Mouse (Mus musculus): Measurements from ENCODE around the gene Chrna3. TPM values are rescaled to one million over a fixed set of nuclear protein-coding genes. Genes with fewer than 3 reads are reported as not detected.

Gene Chrna3
- polyA plus RNA-seq, 1 experiment from 2014 or later = 11.6 TPM

- H3K9ac ChIP-seq (ENCODE audit: low read length) = no peak overlapping the region
- peak; percentile 53 for DNase-seq (ENCODE audit: low spot score, missing footprints)
- 85% methylated on average over 3 of the region's 3 CpGs for WGBS
- no peak overlapping the region for H3K4me2 ChIP-seq
- H3K27me3 ChIP-seq (ENCODE audit: control insufficient read depth, insufficient read depth, low read length) = no peaks in the 10 kb centered on the region
- no peak overlapping the region for H3K4me3 ChIP-seq (ENCODE audit: low read depth, low read length)
- no peaks in the 10 kb centered on the region for H3K4me1 ChIP-seq (ENCODE audit: control insufficient read depth, insufficient read depth, low read length)
- no peak overlapping the region for H3K27ac ChIP-seq (ENCODE audit: low read depth, low read length)
- H3K36me3 ChIP-seq (ENCODE audit: control insufficient read depth, insufficient read depth, low read length) = no peaks in the 10 kb centered on the region
- H3K9me3 ChIP-seq (ENCODE audit: control insufficient read depth, low read length) = no peaks in the 10 kb centered on the region
- no peak for ATAC-seq (ENCODE audit: low FRiP score)
Observed at GRCm38 (mm10) chr9:55016926-55017325, 9.4 kb downstream of the Chrna3 start.

- no peak overlapping the region for H3K9ac ChIP-seq (ENCODE audit: low read length)
- no peak overlapping the region for H3K4me3 ChIP-seq (ENCODE audit: low read depth, low read length)
- ATAC-seq (ENCODE audit: low FRiP score) (no peak), DNase-seq (ENCODE audit: low spot score, missing footprints) (peak; percentile 68)
- H3K27me3 ChIP-seq (ENCODE audit: control insufficient read depth, insufficient read depth, low read length) = no peaks in the 10 kb centered on the region
- H3K9me3 ChIP-seq (ENCODE audit: control insufficient read depth, low read length) = no peaks in the 10 kb centered on the region
- no peak overlapping the region for H3K4me2 ChIP-seq
- WGBS = 52% methylated on average over 6 of the region's 6 CpGs
- H3K4me1 ChIP-seq (ENCODE audit: control insufficient read depth, insufficient read depth, low read length) = no peaks in the 10 kb centered on the region
- no peak overlapping the region for H3K27ac ChIP-seq (ENCODE audit: low read depth, low read length)
- H3K36me3 ChIP-seq (ENCODE audit: control insufficient read depth, insufficient read depth, low read length) = no peaks in the 10 kb centered on the region
Observed at GRCm38 (mm10) chr9:55010588-55011350, 15.6 kb downstream of the Chrna3 start.

- Histone ChIP-seq H3K9me3 (ENCODE audit: control insufficient read depth, low read length) (no peaks in the 10 kb centered on the region), H3K36me3 (ENCODE audit: control insufficient read depth, insufficient read depth, low read length) (no peaks in the 10 kb centered on the region), H3K4me3 (ENCODE audit: low read depth, low read length) (no peak overlapping the region), H3K27ac (ENCODE audit: low read depth, low read length) (no peak overlapping the region), H3K9ac (ENCODE audit: low read length) (no peak overlapping the region), H3K4me1 (ENCODE audit: control insufficient read depth, insufficient read depth, low read length) (no peaks in the 10 kb centered on the region), H3K27me3 (ENCODE audit: control insufficient read depth, insufficient read depth, low read length) (no peaks in the 10 kb centered on the region), H3K4me2 (no peak overlapping the region)
- DNase-seq (ENCODE audit: low spot score, missing footprints) (no peak), ATAC-seq (ENCODE audit: low FRiP score) (no peak)
- 81% methylated on average over 2 of the region's 2 CpGs for WGBS
Observed at GRCm38 (mm10) chr9:55009692-55010091, 16.7 kb downstream of the Chrna3 start.

GRCm38 (mm10) chr9:55003609-55004008 lies 22.8 kb downstream of the Chrna3 start:
- no peak for DNase-seq (ENCODE audit: low spot score, missing footprints)
- H3K9ac ChIP-seq (ENCODE audit: low read length) = no peak overlapping the region
- WGBS = 78% methylated on average over 4 of the region's 4 CpGs

GRCm38 (mm10) chr9:54995645-54996044 lies 30.7 kb downstream of the Chrna3 start:
- Histone ChIP-seq H3K9ac (ENCODE audit: low read length) (no peak overlapping the region), H3K27me3 (ENCODE audit: control insufficient read depth, insufficient read depth, low read length) (no peaks in the 10 kb centered on the region), H3K4me1 (ENCODE audit: control insufficient read depth, insufficient read depth, low read length) (no peaks in the 10 kb centered on the region), H3K36me3 (ENCODE audit: control insufficient read depth, insufficient read depth, low read length) (no peaks in the 10 kb centered on the region), H3K4me2 (no peak overlapping the region), H3K27ac (ENCODE audit: low read depth, low read length) (no peak overlapping the region), H3K4me3 (ENCODE audit: low read depth, low read length) (no peak overlapping the region), H3K9me3 (ENCODE audit: control insufficient read depth, low read length) (no peaks in the 10 kb centered on the region)
- ATAC-seq (ENCODE audit: low FRiP score) (no peak), DNase-seq (ENCODE audit: low spot score, missing footprints) (peak; percentile 17)
- 86% methylated on average over 3 of the region's 3 CpGs for WGBS

More at GRCm38 (mm10) chr9:55003609-55004008, 22.8 kb downstream of the Chrna3 start:
- Histone ChIP-seq H3K27ac (ENCODE audit: low read depth, low read length) (no peak overlapping the region), H3K9me3 (ENCODE audit: control insufficient read depth, low read length) (no peaks in the 10 kb centered on the region), H3K4me2 (no peak overlapping the region), H3K4me3 (ENCODE audit: low read depth, low read length) (no peak overlapping the region), H3K27me3 (ENCODE audit: control insufficient read depth, insufficient read depth, low read length) (no peaks in the 10 kb centered on the region), H3K36me3 (ENCODE audit: control insufficient read depth, insufficient read depth, low read length) (no peaks in the 10 kb centered on the region), H3K4me1 (ENCODE audit: control insufficient read depth, insufficient read depth, low read length) (no peaks in the 10 kb centered on the region)
- ATAC-seq (ENCODE audit: low FRiP score) = no peak

GRCm38 (mm10) chr9:54994381-54994780 lies 32.0 kb downstream of the Chrna3 start:
- no peaks in the 10 kb centered on the region for H3K4me1 ChIP-seq (ENCODE audit: control insufficient read depth, insufficient read depth, low read length)
- H3K4me3 ChIP-seq (ENCODE audit: low read depth, low read length) = no peak overlapping the region
- H3K4me2 ChIP-seq = no peak overlapping the region
- no peaks in the 10 kb centered on the region for H3K36me3 ChIP-seq (ENCODE audit: control insufficient read depth, insufficient read depth, low read length)
- DNase-seq (ENCODE audit: low spot score, missing footprints) (no peak), ATAC-seq (ENCODE audit: low FRiP score) (no peak)
- no peak overlapping the region for H3K9ac ChIP-seq (ENCODE audit: low read length)
- no peaks in the 10 kb centered on the region for H3K27me3 ChIP-seq (ENCODE audit: control insufficient read depth, insufficient read depth, low read length)
- no peak overlapping the region for H3K27ac ChIP-seq (ENCODE audit: low read depth, low read length)
- WGBS = 36% methylated on average over 3 of the region's 3 CpGs
- H3K9me3 ChIP-seq (ENCODE audit: control insufficient read depth, low read length) = no peaks in the 10 kb centered on the region

GRCm38 (mm10) chr9:54990362-54990761 lies 36.0 kb downstream of the Chrna3 start:
- DNase-seq (ENCODE audit: low spot score, missing footprints) = no peak
- no peak overlapping the region for H3K4me2 ChIP-seq
- no peaks in the 10 kb centered on the region for H3K36me3 ChIP-seq (ENCODE audit: control insufficient read depth, insufficient read depth, low read length)
- H3K9ac ChIP-seq (ENCODE audit: low read length) = no peak overlapping the region
- H3K9me3 ChIP-seq (ENCODE audit: control insufficient read depth, low read length) = no peaks in the 10 kb centered on the region
- H3K27ac ChIP-seq (ENCODE audit: low read depth, low read length) = no peak overlapping the region
- 85% methylated on average over 3 of the region's 3 CpGs for WGBS
- H3K27me3 ChIP-seq (ENCODE audit: control insufficient read depth, insufficient read depth, low read length) = no peaks in the 10 kb centered on the region
- H3K4me3 ChIP-seq (ENCODE audit: low read depth, low read length) = no peak overlapping the region
- ATAC-seq (ENCODE audit: low FRiP score) = no peak
- H3K4me1 ChIP-seq (ENCODE audit: control insufficient read depth, insufficient read depth, low read length) = no peaks in the 10 kb centered on the region

GRCm38 (mm10) chr9:54982401-54982800 lies 44.0 kb downstream of the Chrna3 start:
- H3K4me2 ChIP-seq = peak overlapping the region; percentile 89
- no peak overlapping the region for H3K27ac ChIP-seq (ENCODE audit: low read depth, low read length)
- no peaks in the 10 kb centered on the region for H3K9me3 ChIP-seq (ENCODE audit: control insufficient read depth, low read length)
- 7% methylated on average over 7 of the region's 7 CpGs for WGBS
- ATAC-seq (ENCODE audit: low FRiP score) = no peak
- peaks cover 13% of the 10 kb centered on the region for H3K27me3 ChIP-seq (ENCODE audit: control insufficient read depth, insufficient read depth, low read length)
- H3K36me3 ChIP-seq (ENCODE audit: control insufficient read depth, insufficient read depth, low read length) = no peaks in the 10 kb centered on the region
- H3K9ac ChIP-seq (ENCODE audit: low read length) = no peak overlapping the region
- DNase-seq (ENCODE audit: low spot score, missing footprints) = peak; percentile 91
- H3K4me3 ChIP-seq (ENCODE audit: low read depth, low read length) = peak overlapping the region; percentile 59; the same call in 1 of the 2 replicates
- peaks cover 10% of the 10 kb centered on the region; the same call in 1 of the 2 replicates for H3K4me1 ChIP-seq (ENCODE audit: control insufficient read depth, insufficient read depth, low read length)

- under 1% methylated on average over 79 of the region's 85 CpGs for WGBS
- Histone ChIP-seq H3K27me3 (ENCODE audit: control insufficient read depth, insufficient read depth, low read length) (peaks cover 13% of the 10 kb centered on the region), H3K9ac (ENCODE audit: low read length) (peak overlapping the region; percentile 58), H3K4me1 (ENCODE audit: control insufficient read depth, insufficient read depth, low read length) (peaks cover 10% of the 10 kb centered on the region; the same call in 1 of the 2 replicates), H3K36me3 (ENCODE audit: control insufficient read depth, insufficient read depth, low read length) (no peaks in the 10 kb centered on the region), H3K9me3 (ENCODE audit: control insufficient read depth, low read length) (no peaks in the 10 kb centered on the region), H3K4me3 (ENCODE audit: low read depth, low read length) (peak overlapping the region; percentile 59), H3K4me2 (peak overlapping the region; percentile 89), H3K27ac (ENCODE audit: low read depth, low read length) (peak overlapping the region; percentile 20; the same call in 1 of the 2 replicates)
- peak; percentile 92 for ATAC-seq (ENCODE audit: low FRiP score)
- DNase-seq (ENCODE audit: low spot score, missing footprints) = peak; percentile 99
Observed at GRCm38 (mm10) chr9:54981291-54982191, 44.8 kb downstream of the Chrna3 start.

Measured in midbrain, embryonic 11.5 days (tissue).